Mouse (Mus musculus) kidney, postnatal 14 days (tissue): ENCODE results near the gene Muc5b.
"Not testable (repeated sequence)": the region's sequence is repeated elsewhere in the genome, so short reads cannot be mapped to it uniquely, and the experiment has no call there.

Source experiments
- DNase-seq: peaks from one replicate; pipeline ENCODE4 v3.0.0; 2022; ENCODE audit warnings: mixed read lengths

Gene Muc5b

GRCm38 (mm10) chr7:141838779-141839178 lies at the start of gene Muc5b:
Gene Muc5b (plus strand): TSS chr7:141839070.
- peak; percentile 53 for DNase-seq

- DNase-seq: no peak
Measured at GRCm38 (mm10) chr7:141794251-141794650, 44.6 kb upstream of the Muc5b start.

- DNase-seq: no peak
Measured at GRCm38 (mm10) chr7:141803206-141803605, 35.7 kb upstream of the Muc5b start.

- no peak for DNase-seq
Measured at GRCm38 (mm10) chr7:141805384-141805783, 33.5 kb upstream of the Muc5b start.

- DNase-seq: not testable (repeated sequence)
Measured at GRCm38 (mm10) chr7:141807823-141808222, 31.0 kb upstream of the Muc5b start.

- DNase-seq: not testable (repeated sequence)
Measured at GRCm38 (mm10) chr7:141809933-141810332, 28.9 kb upstream of the Muc5b start.

GRCm38 (mm10) chr7:141813321-141813720 lies 25.5 kb upstream of the Muc5b start:
- DNase-seq: no peak

GRCm38 (mm10) chr7:141815361-141815760 lies 23.5 kb upstream of the Muc5b start:
- peak; percentile 22 for DNase-seq

GRCm38 (mm10) chr7:141817355-141818075 lies 21.4 kb upstream of the Muc5b start:
- peak; percentile 56 for DNase-seq

- DNase-seq: peak; percentile 13
Measured at GRCm38 (mm10) chr7:141818267-141818666, 20.6 kb upstream of the Muc5b start.

- no peak for DNase-seq
Measured at GRCm38 (mm10) chr7:141822582-141823261, 16.1 kb upstream of the Muc5b start.

GRCm38 (mm10) chr7:141823699-141824098 lies 15.2 kb upstream of the Muc5b start:
- no peak for DNase-seq

- no peak for DNase-seq
Measured at GRCm38 (mm10) chr7:141824398-141824797, 14.5 kb upstream of the Muc5b start.

GRCm38 (mm10) chr7:141835941-141836340 lies 2.9 kb upstream of the Muc5b start:
- no peak for DNase-seq

GRCm38 (mm10) chr7:141836423-141836822 lies 2.4 kb upstream of the Muc5b start:
- DNase-seq: no peak

- peak; percentile 55 for DNase-seq
Measured at GRCm38 (mm10) chr7:141840354-141840753, 1.5 kb downstream of the Muc5b start.

- DNase-seq: no peak
Measured at GRCm38 (mm10) chr7:141861046-141861445, 22.2 kb downstream of the Muc5b start.

GRCm38 (mm10) chr7:141869644-141870043 lies 30.8 kb downstream of the Muc5b start:
- no peak for DNase-seq

- no peak for DNase-seq
Measured at GRCm38 (mm10) chr7:141870553-141870952, 31.7 kb downstream of the Muc5b start.

GRCm38 (mm10) chr7:141874891-141875290 lies 36.0 kb downstream of the Muc5b start:
- no peak for DNase-seq

GRCm38 (mm10) chr7:141878813-141879212 lies 39.9 kb downstream of the Muc5b start:
- DNase-seq: no peak

- DNase-seq: no peak
Measured at GRCm38 (mm10) chr7:141892151-141892550, 53.3 kb downstream of the Muc5b start.

- no peak for DNase-seq
Measured at GRCm38 (mm10) chr7:141901825-141902224, 63.0 kb downstream of the Muc5b start.

- DNase-seq: peak; percentile 100
Measured at GRCm38 (mm10) chr7:141902269-141902729, 63.4 kb downstream of the Muc5b start.
